Mouse (Mus musculus) cerebellum, adult 11-12 months (tissue): Measurements from ENCODE around the gene Saa3.
"Not testable (repeated sequence)": the region's sequence is repeated elsewhere in the genome, so short reads cannot be mapped to it uniquely, and the experiment has no call there.

Source experiments
- DNase-seq: peaks from one replicate; pipeline ENCODE4 v3.0.0; 2022

Saa3 gene

DNA sequence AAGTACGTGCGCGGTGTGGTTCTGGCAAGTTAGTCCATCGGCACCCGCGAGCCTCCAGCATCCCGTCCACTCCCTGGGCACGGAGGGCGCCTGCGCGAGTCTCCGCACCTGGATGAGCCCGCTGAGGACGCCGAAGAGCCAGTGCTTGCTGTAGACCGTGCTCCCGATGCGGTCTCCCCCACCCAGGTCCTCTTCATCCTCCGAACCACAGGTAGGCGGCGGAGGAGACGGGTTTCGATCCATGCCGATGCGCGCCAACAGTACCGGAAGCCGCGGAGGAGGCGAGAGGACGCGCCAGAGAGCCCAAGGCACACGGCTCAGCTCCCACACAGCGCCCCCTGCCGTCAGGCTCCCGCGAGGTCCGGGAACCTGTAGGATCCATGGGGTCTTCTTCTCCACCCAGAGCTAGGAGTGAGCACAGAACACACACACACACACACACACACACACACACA is 5.1 kb downstream of the Saa3 start, which contains the start of gene Saal1:
Gene Saal1 (minus strand): TSS at position 291 of the 455 bp plus-strand sequence.
- peak; percentile 82 for DNase-seq

DNA sequence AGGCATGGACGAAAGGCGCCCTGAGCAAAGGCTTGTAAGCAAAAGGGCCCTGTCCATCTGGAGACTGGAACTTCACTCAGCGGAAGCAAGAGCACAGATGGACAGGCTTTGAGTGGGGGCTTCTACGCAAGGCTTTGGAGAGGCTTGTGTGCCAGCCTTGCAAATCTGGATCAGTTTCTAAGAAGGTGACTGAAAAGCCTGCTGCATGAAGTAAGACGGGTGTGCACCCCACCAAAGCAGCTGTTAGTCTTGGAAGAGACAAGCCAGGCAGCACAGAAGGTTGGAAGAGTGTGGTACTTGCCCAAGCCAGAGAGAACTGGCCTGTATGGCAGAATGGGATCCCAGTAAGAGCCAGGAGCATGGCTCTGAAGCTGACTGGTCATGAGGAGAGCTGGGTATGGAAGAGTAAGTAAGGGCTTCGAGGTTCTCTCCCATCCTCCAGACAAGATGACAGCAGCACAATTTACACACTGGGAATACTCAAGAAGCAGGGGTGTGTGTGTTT is 14.9 kb downstream of the Saa3 start:
- DNase-seq = peak; percentile 60

DNA sequence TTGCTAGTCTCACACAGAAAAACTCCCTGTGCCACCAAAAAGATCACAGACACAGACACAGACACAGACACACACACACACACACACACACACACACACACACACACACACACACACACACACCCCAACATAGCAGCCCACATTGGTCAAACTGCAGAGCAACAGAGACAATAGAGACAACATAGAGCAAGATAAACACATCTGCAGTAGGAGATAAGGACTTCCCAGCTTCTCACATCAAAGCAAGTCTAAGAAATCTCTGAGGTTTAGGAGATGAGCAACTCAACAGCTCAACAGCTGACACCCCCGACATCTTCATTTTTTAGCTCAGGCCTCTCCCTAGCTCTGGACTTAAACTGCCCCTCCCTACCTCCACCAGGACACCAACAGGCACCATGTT is 18.7 kb downstream of the Saa3 start:
- DNase-seq = no peak

DNA sequence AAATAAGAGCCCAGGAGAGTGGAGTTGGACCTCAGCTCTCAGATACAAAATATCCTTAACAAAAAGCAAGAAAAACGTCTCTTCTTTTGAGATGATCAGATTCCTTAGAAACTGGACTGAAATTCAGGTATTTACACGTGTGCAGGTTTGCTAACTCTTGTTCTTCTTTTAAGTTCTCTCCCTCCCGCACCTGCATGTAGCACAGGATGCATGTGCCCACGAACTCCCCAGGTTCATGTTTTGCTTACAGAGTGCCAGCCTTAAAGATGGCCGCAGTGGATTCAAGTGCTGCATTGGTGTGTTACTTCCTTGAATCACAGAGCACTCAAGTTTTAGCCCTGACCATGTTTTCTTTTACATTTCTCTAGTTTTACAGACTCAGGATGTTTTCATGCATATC is 28.7 kb downstream of the Saa3 start:
- DNase-seq = no peak

DNA sequence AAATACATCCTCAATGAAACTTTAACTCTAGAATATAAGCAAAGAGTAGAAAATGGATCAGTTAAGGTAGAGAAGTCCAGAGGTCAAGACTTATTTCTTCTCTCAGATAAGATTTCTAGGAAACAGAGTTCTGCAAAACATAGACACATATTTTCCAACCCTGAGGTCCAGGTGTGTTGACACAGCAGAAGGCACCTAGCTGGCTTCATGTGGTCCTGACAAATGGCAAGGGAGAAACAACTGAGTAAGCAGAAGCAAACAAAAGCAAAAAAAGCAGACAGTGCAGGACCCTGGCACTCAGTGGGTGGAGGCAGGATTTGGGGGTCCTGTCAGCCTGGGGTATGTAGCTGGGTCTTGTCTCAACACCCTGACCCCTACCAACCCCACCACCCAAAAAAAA is 34.8 kb downstream of the Saa3 start:
- DNase-seq = no peak

DNA sequence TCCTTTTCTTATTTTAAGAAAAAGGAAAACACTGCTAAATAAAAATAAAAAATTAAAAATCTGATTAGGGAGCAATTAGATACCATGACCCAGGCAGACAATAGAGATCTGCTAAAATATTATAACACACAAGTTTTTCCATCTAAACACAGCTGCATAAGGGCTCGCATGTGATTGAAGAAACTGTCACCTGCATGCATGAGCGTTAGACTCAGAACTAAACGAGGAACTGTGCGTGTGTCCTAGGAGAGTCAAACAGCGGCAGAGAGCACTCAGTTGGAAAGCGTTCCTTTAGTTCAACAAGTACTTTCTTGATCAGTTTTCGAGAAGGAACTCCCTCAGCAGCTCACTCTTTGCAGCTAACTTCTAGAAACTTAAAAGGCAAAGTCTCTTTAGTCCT is 36.5 kb downstream of the Saa3 start:
- not testable (repeated sequence) for DNase-seq

DNA sequence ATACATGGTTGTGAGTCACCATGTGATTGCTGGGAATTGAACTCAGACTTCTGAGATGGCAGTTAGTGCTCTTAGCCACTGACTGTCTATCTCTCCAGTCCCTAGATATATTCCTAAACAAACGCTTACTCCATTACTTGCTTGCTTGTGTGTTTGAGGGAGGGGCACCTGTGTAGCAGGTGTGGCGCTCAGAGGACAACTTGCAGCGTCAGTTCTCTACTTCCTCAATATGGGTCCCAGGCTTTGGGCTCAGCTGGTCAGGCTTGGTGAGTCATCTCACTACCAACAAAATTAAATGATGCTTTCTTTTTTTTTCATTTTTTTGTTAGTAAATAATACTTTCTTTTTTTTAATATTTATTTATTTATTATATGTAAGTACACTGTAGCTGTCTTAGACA is 37.1 kb downstream of the Saa3 start:
- DNase-seq = no peak

DNA sequence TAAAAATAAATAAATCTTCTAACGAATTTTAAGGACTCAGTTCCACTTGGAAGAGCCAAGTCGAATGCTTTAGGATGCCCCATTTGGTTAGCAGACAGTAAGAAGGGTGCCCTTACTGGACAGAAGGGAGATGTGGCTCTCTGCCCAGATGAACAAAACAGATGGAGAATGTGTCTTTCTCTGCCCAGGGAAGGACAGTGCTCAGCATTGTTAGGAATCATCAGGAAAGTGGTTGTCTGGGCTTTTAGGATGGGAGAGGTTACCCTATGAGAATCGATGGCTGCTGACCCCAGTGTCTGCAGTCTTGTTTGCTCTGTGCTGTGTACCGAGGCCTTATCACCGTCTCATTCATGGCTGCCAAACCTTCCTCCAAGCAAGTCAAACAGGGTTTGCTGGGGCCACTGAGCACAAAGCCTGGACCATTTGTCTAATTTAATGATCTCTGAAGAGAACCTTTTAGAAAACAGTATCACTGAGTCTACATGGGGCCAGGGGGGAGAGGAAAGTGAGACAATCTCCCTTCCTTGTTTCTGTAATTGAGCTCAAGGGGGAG is 38.6 kb downstream of the Saa3 start:
- DNase-seq = peak; percentile 72

- DNase-seq = no peak
Measured at GRCm38 (mm10) chr7:46675886-46676285, 39.6 kb downstream of the Saa3 start.

GRCm38 (mm10) chr7:46675061-46675460 is 40.4 kb downstream of the Saa3 start:
- DNase-seq = no peak

GRCm38 (mm10) chr7:46672160-46672672 is 43.3 kb downstream of the Saa3 start, which contains the start of gene Tph1:
Gene Tph1 (minus strand): TSS chr7:46672537.
- no peak for DNase-seq

DNA sequence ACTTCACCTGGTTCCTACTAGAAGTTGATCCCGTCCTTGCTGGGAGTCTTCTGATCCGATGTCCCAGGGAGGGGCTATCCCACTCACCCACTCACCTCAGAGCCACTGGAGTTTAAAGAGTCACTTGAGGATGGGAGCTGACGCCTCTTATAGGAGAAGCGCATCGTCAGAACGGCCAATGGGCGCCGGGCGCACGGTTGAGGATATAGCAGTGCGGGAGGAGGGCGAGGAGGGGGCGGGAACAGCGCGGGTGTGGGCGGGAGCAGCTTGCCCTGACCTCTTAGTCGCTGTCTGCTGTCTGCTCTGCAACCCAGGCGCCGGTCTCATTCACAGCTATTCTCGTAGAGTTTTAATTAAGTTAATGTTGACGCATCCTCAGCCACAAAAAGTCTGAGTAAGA is 48.2 kb downstream of the Saa3 start:
- no peak for DNase-seq

DNA sequence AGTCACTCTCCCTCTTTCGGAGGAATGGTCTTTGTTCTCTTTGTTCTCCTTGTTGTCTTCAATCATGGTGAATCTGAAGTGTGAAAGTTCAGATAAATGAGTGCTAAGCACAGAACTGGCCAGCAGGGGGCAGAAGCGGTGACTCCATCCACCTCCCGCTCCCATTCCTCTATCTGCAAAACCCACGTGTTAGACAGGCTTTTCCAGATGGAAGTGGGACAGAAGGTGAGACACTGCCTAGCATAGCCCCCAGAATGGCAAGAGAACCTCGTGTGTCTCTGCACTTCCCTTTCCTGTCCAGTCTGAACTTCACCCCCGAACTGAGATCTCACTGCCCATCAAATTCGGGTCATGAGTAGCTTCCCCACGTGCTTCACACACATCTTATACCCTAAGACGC is 50.3 kb downstream of the Saa3 start:
- no peak for DNase-seq
